Mouse (Mus musculus) liver, embryonic 18 days (tissue): ENCODE results near the gene Gm2012. TPM values are rescaled to one million over a fixed set of nuclear protein-coding genes. Genes with fewer than 3 reads are reported as not detected.

Source experiments
- polyA plus RNA-seq: library from polyadenylated mRNA; depleted of rRNA; stranded (reverse); fragments of >200 nt; gene quantifications from 2 replicates; pipeline ENCODE4 v1.2.3, GENCODE M21; 2012; rRNA removed

Gene Gm2012
- polyA plus RNA-seq, result not detected in 2 replicates

GRCm38 (mm10) chrX:26231255-26231654 is at the start of gene Gm2012:
Gene Gm2012, minus strand, starts transcription at chrX:26231355.

Other genes with a start within 250 kb of the Gm2012 start
- not detected in 2 replicates for gene Gm5168, start 180.3 kb downstream of the Gm2012 start, polyA plus RNA-seq
- not detected in 2 replicates for gene Gm2030, start 78.7 kb upstream of the Gm2012 start, polyA plus RNA-seq